Mouse (Mus musculus): ENCODE measurements around the gene Pom121l12.

Pom121l12 gene

GRCm38 (mm10) chr11:14598976-14599375 lies at the start of gene Pom121l12:
Gene Pom121l12 (plus strand): TSS chr11:14599276.
- no peak for DNase-seq

DNA sequence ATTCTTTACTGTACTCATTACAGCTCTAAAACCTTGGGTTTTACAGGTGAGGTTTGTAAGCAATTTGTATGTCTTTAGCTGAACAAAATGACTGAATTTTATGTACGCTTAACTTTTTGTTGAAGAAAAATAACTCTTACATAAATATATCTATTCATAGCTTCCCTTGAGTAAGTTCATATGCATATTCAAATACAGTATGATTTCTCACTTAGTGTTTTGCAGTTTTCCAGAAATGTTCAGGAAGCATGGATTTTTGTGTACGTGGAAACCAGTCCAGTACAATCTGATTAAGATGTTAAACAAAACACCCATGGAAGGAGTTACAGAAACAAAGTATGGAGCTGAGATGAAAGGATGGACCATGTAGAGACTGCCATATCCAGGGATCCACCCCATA lies 12.8 kb downstream of the Pom121l12 start:
- DNase-seq: no peak

All from retina, postnatal 1 day (tissue).